Mouse (Mus musculus) urinary bladder, postnatal 4 days (tissue): ENCODE data around the gene Cbx4.
A peak's percentile ranks its signal among the peaks of the same experiment; 100 is the strongest.

Experiments
- DNase-seq, 2 experiments: peaks; one replicate each; pipeline ENCODE4 v3.0.0; 2021 to 2022; ENCODE audit warnings: low spot score in 2 of 2

Cbx4 gene

DNA sequence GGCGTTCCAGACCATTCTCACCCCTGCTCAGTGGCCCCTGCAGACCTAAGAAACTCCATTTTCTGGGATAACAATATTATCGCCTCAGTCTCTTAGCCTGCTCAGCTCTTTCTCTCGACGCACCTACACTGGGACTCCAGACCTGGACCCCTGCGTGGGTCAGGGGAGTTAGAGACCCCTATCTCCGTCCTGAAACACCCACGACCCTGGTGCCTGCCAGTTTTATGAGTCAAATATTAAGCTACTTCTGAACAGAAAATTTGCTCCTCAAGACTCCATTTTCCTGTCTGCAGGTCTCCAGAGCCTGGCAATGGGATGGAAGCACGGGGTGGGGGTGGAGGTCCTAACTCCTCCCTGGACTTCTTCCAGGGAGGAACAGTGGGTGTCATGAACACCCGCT lies 28.7 kb downstream of the Cbx4 start:
- DNase-seq: no peak

DNA sequence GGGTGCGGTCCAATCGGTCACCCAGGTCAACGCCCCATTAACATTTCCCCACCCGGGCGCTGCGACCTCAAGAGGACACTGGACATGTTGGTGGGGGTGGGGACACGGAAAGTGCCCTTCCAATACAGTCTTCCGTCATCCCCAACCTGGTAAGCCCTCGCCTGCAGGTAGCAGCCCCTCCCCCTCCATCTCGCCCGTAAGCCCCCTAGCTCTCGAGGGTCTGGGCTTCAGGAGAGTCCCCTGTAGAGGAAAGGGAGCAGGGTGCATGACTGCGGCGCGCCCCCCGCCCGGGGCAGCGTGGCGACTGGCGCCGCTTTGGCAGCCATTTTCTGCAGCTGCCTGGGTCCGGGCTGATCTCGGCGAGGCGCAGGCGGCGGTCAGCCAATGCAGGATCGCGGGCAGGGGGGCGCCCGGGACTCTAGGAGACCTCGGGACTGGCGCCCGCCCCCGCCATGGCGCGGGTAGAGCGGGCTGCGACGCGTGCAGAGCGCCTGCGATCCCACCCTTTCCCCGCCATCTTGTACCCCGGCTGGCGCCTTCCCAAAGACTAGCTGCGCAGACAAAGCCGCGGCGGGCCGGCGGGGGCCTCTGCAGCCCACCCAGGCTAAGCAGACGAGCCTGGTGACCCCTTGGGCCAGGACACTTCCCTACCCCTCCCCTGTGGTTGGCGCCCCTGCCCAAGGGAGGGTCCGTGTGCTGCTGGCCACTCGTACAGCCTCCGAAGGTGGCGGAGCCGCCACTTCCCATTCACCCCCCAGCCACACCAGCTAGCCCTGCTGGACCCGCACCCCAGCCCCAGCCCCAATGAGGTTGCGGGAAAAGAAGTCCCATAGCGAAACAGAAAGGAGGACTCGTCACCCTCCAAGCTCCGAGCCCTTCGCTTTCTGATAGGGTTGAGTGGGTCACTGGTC lies 29.5 kb downstream of the Cbx4 start:
- no peak for DNase-seq

DNA sequence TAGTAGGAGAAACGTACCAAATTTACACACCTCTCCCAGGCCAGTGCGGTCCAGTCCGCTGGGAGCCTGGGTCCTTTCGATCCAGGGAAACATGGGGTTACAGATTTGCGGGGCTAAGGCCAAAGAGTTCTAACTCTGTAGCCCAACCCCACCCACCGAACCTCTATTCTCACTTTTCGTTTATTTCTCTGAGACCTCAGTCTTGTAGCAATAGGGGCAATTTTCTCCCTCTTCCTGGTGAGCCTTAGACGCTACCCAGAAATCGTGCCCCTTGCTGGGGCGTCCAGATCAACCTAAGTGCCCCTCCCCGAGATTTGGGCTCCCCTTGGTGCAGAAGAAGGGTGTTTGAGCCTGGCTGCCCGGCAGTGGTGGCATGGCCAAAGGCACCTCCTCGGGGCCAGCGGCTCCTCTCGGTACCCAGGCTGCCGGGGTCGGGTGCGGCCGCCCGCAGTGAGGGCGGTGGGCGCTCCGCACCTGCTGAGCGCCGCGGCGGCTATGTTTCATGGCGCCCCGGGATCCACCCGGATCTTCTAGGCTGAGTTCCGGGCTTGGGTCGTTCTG lies 30.4 kb downstream of the Cbx4 start:
- no peak for DNase-seq

DNA sequence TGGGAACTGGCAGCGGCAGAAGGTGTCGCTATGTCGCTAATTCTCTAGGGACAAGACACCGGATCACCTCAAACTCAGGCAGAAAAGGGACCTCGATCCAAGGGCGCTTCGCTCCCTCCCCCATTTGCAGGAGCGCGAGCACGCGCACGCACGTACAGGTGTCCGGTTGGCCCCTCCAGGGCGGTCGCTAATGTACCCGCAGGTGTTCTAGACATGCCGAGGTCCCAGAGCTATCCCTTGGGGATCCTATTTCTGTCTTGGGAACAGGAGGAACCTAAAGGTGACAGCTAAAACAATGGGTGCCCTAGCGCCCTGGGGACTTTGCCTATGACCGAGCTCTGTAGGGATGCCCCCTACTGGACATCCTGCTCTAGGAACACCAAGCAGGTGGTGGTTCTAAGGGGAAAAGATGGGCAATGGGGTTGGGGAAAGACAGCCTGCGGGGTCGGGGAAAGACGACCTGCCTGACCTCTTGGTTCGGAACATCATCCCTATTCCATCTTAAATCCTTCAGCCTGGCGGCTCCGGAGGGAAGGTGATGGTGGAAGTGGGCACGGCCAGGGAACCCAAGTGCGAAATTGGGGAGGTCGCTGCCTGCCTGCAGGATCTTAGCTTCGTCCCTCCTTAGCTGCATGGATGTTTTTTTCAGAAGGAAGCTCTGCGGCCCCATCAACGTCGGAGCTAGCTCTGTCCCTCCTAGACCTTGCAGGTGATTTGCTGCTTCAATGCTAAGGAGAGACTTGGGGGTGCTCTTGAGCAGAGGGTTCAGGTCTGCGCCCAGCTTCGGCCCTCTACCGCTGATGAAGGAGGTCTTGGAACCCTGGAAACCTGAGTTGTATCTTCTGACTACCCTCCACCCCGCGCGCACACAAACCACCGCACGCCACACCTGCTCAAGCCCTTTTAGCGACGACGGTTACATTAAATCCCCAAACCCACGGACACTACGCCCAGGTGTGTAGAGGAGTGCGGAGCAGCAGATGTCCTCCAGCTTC lies 31.4 kb downstream of the Cbx4 start:
- DNase-seq: no peak

DNA sequence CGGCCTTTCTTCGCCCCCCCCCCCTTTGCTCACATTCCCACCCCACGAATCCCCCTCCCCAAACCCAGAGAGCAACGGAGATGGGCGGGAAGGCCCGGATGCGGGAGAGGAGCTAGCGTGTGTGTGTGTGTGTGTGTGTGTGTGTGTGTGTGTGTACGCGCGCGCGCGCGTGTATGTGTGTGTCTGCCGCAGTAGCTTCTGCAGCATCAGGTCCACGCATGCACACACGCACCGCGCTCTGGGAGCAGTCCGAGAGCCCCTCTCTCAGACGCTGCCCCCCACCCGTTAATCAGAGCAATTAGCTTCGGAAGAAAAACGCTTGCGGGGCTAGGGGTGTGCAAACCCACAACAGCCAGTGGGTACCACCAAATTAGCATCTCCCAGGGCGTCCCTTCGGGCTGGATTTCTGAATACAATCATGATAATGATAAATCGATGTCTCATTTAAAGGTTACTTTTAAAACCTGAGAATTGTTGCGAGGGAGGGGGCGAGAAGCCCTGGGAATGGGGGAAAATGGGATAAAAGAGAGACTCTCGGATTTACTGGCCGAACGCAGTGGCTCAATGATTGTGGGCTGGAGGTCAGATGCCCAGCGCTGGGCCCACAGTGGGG lies 32.2 kb downstream of the Cbx4 start:
- DNase-seq: no peak

DNA sequence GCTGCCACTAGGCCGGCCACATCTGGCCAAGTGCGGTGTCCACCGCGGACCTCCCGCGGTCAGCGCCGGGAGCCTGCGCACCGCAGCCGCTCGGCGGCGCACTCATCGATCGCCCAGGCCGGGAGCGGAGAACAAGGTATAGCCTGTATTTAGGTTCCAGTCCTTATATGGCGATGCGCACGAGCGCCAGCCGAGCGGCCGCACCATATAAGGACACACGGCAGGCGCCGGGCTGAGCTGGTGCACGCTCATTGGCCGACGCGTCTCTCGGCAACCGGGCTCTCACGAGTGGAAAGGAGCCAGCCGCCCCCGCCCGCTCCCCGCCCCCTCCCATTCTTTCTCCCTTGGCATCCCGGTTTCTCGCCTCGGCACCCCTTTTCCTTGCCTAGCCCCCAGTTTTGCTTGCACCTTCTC lies 32.8 kb downstream of the Cbx4 start:
- DNase-seq: peak; percentile 73 to 76

DNA sequence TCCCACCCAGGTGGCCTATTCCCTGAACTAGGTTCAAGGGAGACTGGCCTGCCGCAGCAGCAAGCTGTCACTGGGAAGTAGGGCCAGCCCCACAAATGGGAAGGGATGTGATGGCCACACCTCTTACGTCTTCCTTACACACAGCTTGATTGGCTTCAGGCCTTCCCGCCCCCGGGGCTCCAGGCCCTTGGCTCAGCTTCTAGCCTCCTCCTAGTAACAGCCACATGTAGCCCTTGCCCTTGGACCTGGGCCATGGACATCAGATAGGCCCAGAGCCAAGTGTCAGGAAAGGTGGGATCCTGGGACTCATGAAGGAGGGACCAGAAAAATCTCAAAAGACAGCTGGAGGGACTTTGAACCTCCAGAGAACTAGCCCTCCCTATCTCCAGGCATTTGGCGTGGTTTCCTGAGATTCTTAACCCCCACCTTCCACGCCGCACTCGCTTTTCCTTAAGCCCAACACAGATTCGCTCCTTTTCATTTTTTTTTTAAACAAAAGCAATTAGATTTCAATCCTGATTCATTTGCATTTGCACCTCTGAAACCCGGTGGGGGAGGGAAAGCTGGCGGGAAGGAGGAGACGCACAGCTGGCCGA lies 33.3 kb downstream of the Cbx4 start:
- DNase-seq: peak in 1 of 2 experiments; percentile 49

DNA sequence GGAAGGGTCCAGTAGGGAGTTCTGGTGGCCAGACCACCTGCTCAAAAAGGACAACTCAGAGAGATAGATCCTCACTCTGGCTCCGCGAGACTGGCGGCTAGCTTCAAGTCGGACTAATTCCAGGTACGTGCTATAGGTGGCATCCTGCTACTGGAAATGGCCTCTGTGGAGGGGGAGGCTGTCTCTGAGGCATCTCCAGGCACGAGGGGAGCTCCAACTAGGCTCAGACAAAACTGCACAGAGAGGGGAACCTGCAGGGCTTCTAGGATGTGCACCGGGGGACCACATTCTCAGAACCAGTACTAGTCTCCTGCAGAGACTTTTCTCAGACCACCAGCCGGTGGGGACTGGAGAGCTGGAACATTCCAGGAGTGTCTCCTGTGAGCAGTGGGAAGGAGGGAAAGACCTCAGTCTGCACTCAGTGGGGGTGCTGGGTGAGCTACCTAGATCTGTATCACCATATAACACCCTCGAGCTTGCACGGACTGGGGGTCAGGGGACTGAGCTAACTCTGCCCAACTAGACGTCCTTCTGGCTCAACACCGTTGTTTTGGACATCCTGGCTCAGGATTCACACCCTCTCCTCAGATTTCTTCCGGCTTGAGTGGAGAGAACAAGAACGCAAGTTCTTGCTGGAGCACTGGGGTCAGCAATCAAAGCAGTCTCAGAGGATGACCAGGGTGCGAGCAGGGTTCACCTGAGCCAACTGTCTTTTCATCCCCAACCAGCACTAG lies 33.9 kb downstream of the Cbx4 start:
- no peak for DNase-seq

DNA sequence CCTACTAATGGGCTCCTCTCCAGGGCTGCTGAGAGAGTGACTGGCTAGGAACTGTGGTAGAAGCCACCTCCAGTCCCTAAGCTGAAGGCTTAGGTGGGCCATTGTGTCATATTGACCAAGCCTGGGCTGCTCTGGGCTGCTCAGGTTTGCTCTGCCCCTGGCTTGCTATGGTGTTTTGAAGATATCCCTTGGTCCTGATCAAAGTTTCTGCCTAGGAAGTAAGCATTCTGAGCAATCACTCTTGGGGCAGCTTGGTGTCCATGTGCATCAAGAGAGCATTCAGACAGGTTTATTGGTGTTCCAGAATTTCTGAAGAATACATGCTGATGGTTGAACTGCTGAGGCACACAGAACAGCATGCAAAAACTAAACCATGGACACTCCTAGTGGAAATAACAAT lies 34.6 kb downstream of the Cbx4 start:
- no peak for DNase-seq

DNA sequence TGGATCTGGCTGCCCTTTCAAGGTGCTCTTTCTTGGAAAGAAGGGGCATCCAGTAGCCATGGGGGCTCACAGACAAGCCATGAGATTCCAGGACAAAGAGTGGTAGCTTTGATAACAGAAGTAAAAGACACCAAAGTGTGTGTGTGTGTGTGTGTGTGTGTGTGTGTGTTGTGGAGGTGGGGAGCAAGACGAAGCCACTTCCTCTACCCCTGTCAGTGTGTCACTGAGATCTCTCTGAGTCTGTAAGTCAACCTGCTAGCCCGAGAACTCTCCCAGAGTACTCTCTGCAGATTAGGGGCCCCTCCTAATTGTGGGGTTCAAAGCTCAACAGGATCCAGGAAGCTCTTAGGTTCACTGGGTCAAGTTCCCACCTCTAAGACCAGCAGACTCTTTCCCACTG lies 35.7 kb downstream of the Cbx4 start:
- DNase-seq: no peak

DNA sequence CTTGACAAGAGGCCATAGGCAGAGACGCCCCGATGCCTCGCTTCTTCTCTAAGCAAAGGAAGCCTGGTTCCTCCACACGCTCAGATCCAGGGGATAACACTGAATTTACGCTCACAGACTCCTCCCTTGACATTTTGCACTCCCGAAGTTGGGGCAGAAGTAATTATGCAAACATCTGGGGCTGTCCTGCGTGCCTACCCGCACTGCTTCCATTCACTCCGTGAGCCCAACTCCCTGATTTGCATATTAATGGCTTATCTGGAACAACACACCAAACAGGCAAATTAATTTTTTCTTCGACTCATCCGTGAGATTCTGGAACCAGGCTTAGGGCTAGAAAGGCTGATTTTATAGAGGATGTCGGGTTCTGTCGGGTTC lies 37.9 kb downstream of the Cbx4 start:
- no peak for DNase-seq

DNA sequence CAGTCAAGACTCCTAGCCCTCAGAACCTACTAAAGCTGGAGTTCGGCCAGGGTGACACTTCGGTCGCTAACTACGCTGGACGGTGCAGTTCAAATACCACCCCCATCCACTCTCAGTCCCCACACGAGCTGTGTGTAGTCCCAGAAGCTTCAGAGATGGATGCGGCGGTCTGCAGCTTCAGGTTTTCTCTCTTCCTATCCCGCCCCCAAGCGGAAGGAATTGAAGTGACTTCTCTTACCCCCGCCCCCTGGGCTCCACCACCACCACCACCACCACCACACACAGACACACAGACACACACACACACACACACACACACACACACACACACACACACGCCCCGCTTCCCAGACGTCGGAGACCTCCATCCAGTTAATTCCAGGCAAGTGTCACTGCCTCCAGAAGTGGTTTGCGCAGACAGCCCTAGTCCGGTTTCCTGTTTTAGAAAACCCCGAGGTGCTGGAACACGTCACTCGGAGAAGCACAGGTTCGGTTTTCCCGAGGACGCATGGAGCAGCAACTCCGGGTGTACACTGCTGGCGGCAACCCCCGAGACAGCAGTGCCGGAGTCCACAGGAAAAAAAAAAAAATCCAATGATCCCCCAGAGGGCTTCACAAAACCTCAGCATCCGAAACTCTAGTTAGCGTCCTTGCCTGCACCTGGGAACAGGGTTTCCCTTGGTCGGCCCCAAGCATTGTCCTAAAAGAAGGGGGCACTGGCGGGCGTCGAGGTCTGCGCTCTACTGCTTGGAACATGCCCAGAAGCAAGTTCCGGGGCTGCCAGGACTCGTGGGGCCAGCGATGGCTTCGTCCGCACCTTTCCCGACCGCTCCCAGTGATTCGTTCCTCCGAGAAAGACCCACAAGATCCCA lies 38.5 kb downstream of the Cbx4 start:
- no peak for DNase-seq

DNA sequence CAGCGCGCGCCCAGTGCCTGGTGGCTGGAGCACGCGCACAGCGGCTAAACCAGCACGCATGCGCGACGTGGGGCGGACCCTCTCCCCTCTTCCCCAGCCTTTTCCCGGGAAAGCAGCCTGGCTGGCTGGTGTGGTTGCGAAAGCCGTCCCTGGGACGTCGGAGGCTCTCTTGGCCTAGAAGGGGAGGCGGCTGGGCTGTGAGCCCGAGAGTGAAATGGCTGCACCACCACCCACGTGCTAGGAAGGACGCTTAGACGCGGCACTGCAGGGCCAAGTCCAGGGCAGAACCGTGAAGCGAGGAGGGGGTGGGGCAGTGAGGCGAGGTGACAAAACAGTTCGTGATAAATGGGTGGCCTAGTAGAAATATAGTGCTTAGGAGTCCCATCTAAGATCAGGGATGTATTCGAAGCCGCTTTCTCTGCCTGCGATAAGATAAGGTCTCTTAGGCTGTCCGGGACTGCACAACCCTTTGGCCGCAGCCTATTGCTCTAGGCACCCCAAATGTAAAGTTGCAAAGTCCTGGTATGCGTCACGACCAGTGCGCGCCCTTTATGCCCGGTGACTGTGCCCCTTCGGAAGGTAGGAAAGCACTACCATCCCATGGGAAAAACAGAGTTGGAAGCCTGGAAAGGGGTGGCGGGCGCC lies 39.3 kb downstream of the Cbx4 start:
- peak in 1 of 2 experiments; percentile 69 for DNase-seq

DNA sequence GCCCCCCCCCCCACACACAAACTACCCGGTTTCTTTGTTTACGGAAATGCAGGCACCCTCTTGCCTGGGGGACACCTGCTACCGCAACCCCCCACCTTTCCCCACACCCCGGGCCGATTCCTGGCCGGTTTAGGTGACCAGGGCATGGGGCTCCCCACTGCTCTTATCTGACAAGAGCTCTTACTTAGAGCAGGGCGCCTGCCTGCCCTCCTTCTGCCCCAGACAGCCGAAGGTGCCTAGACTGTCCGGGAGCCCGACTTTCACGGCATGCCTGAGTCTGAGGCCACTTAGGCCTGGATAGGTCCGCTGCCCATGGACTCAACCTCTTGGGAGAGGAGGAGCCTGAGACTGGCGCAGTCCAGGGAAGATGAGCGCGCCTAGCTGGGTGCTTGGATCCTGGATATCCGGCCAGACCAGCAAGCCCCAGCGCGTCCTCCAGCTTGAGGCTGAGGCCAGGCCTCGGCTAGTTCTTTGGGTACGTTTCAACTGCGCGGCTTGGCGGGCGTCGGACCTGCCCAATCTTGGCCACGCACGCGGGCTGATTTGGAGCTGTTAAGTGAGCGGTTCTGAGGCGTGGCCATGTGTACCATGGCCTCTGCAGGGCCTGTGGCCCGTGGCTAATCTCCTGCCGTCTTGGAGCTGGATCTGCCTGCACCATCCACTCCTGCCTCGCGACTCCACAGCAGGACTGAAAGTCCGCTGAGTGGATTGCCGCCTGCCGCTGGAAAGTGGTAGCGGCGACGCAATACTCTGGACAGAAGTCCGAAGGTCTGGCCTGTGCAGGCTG lies 41.3 kb downstream of the Cbx4 start:
- no peak for DNase-seq

DNA sequence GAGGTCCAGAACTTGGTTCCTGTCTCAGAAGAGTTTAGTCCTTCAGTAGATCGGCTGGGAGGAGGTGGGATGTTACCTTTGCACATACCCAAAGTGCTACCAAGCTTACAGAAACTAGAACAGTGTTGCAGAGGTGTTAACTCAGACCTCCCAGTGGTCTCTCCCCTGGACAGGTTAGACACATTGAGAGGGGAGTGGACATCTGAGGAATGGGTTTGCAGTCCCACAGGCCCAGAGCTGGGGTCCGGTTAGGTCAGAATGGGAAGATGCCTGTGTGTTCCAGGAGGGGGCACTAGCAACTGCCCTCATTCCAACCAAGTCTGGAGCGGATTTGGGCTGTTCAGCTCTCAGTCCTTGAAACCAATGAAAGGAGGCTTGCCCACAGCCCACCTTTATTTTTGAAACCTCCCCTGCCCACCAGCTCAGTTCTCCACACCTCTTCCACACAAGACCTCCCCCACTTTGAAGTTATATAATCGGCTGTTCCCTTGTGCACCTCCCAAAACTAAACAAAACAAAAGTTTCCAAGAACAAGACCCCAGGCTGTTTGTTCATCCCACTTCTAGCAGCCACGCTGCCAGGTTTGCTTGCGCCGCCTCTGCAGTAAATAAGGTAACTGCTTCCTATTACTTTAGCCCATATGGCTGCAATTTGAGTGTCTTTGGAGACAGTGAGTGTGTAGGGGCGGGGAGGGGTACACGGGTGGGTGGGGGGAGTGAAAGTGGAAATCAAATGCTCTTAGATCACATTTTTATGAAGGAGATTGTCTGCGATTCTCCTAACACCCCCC lies 42.1 kb downstream of the Cbx4 start:
- DNase-seq: no peak

DNA sequence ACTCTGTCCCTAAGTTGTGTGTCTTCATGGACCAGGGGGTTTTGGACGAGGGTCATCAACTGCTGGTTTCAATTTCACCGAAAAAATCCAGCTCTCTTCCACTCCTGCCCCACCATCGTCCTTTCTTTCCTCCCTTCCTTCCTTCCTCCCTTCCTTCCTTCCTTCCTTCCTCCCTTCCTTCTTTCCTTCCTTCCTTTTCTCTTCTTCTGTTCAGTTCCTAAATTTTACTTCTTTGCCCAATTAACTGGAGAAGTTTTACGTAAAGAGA lies 42.8 kb downstream of the Cbx4 start:
- DNase-seq: no peak

DNA sequence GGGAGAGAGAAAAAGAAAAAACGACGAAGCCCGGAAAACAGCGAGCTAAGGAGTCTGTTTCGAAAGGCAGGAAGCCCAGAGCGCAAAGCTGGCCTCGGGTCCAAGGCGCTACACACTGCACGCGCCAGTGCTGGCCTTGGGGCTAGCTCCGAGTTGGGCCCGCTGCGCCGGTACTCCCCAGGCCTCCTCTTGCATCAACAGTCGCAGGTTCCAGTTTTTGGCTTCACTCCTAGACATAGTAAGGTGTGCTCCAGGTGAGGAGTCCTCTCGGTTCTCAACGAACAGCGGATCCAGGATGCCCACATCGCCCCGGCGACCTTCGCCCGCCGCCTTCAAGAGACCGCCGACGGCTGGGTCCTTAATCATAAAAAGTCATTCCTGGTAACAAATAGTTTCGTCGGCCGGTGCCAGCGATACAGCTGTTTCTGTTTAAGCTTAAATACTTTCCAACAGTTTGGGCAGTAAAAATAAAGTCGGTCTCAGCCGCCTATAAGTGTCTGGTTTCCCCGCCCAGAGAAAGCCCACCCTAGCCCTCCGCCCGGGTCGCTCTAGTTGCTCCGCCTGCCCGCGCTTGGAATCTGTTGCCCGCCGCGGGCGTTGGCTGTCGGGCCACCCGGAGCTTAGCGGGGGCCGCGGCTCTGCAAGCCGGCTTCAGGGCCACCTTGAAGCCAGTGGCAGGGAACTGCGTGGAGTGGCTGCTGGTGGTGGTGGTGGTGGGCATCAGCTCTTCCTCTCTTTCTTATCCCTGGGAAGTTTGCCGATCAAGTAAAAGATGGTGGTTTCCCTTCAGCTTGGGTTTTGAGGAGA lies 43.4 kb downstream of the Cbx4 start:
- no peak for DNase-seq
